Mouse (Mus musculus): ENCODE measurements around the gene Atf7ip.

- TF ChIP-seq EP300 (optimal IDR thresholded peaks at IDR 0.05), result no peak
- TF ChIP-seq CTCF (IDR thresholded peaks at IDR 0.05; ENCODE audit: low read depth), result no peak
Observed at GRCm38 (mm10) chr6:136655786-136656185, 149.8 kb downstream of the Atf7ip start.

Data from stomach, postnatal 0 days (tissue).